ENCODE assay signal across 22 mouse cellular contexts in the genomic region with DNA sequence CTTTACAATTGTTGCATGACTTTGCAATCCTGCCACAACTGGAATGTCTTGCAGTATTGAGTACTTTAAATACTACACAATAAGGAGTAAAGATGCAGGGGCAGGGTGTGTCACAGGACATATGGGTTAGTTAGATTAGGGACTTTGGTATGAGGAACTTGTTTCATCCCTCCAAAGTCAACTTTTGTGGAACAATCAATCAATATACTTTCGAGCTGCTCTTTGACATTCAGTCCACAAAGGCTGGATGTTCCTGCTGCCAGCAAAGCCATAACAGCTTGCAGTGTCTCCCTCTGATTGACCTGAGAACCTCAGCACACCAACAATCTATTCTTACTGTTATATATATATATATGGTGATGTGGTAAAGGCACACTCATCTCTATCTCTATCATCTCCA.
DNase-seq lines count a peak whose midpoint lies in the region; ATAC-seq lines count a peak whose summit lies in the region.
"Had no signal": no experiment of that assay in that cellular context is flagged by ENCODE, and none has a peak within 500 bp of the region (broad histone marks: within the 10 kb centered on the region; RNA-seq: fewer than 3 reads in every experiment).

No protein-coding gene starts in this region.

- no peak overlapping the region for H3K9ac ChIP-seq in liver, embryonic 16.5 days (ENCODE audit: low read depth, low read length)
- no peak overlapping the region for H3K9ac ChIP-seq in liver, embryonic 12.5 days
- H3K9ac ChIP-seq: embryonic facial prominence, embryonic 13.5 days; embryonic facial prominence, embryonic 15.5 days; forebrain, embryonic 12.5 days had no signal

- H3K4me1 ChIP-seq in liver, embryonic 16.5 days (ENCODE audit: control insufficient read depth, low read depth, low read length) = no peaks in the 10 kb centered on the region
- no peaks in the 10 kb centered on the region for H3K4me1 ChIP-seq in liver, embryonic 12.5 days
- H3K4me1 ChIP-seq: embryonic facial prominence, embryonic 13.5 days; embryonic facial prominence, embryonic 15.5 days; forebrain, embryonic 10.5 days; forebrain, embryonic 12.5 days had no signal

- ATAC-seq in liver, embryonic 16.5 days (ENCODE audit: low read depth) = peak; percentile 48; the same call in 1 of the 2 replicates
- ATAC-seq in liver, embryonic 12.5 days = no peak
- ATAC-seq: forebrain, embryonic 14.5 days; forebrain, embryonic 16.5 days had no signal

- no peak overlapping the region for H3K27ac ChIP-seq in liver, embryonic 16.5 days (ENCODE audit: low read length)
- no peak overlapping the region for H3K27ac ChIP-seq in liver, embryonic 12.5 days
- H3K27ac ChIP-seq: embryonic facial prominence, embryonic 13.5 days; embryonic facial prominence, embryonic 15.5 days; forebrain, embryonic 10.5 days; forebrain, embryonic 12.5 days had no signal

- no peak overlapping the region for H3K4me2 ChIP-seq in liver, embryonic 16.5 days (ENCODE audit: low read depth, low read length)
- H3K4me2 ChIP-seq in liver, embryonic 12.5 days = no peak overlapping the region
- H3K4me2 ChIP-seq: embryonic facial prominence, embryonic 13.5 days; embryonic facial prominence, embryonic 15.5 days; forebrain, embryonic 12.5 days had no signal

- H3K36me3 ChIP-seq in liver, embryonic 16.5 days (ENCODE audit: control insufficient read depth, insufficient read depth) = no peaks in the 10 kb centered on the region
- H3K36me3 ChIP-seq in liver, embryonic 12.5 days = no peaks in the 10 kb centered on the region
- H3K36me3 ChIP-seq: embryonic facial prominence, embryonic 13.5 days; embryonic facial prominence, embryonic 15.5 days; forebrain, embryonic 10.5 days; forebrain, embryonic 12.5 days had no signal

- H3K9me3 ChIP-seq in liver, embryonic 16.5 days (replicated peaks; ENCODE audit: control insufficient read depth, low read length) = no peaks in the 10 kb centered on the region
- no peaks in the 10 kb centered on the region for H3K9me3 ChIP-seq in liver, embryonic 12.5 days (replicated peaks)
- H3K9me3 ChIP-seq: embryonic facial prominence, embryonic 13.5 days; embryonic facial prominence, embryonic 15.5 days; forebrain, embryonic 10.5 days; forebrain, embryonic 12.5 days had no signal

- WGBS in liver, embryonic 16.5 days (ENCODE audit: insufficient replicate concordance) = 14% methylated on average over 1 of the region's 1 CpGs
- 29% methylated on average over 1 of the region's 1 CpGs for WGBS in liver, embryonic 12.5 days (ENCODE audit: insufficient replicate concordance)

- DNase-seq in R1 (ENCODE audit: low read depth, low spot score) (peak; percentile 9), ZHBTc4 (ENCODE audit: low read depth, low spot score) (peak; percentile 5)
- DNase-seq in kidney, postnatal 10 days = no peak
- DNase-seq: adrenal gland, adult 2 months; adrenal gland, postnatal 10 days; adrenal gland, postnatal 25 days; cerebellum, adult 11 months; cerebellum, adult 18-20 months; cerebellum, adult 8-10 months; cerebellum, adult 9-11 months; cerebellum, postnatal 14 days; cerebellum, postnatal 36 days; embryo, embryonic 11 days had no signal

- H3K4me3 ChIP-seq in liver, embryonic 16.5 days (ENCODE audit: low read depth, low read length) = no peak overlapping the region
- no peak overlapping the region for H3K4me3 ChIP-seq in liver, embryonic 12.5 days
- H3K4me3 ChIP-seq: embryonic facial prominence, embryonic 13.5 days; embryonic facial prominence, embryonic 15.5 days; erythroblast, embryonic 14.5 days; forebrain, embryonic 10.5 days; forebrain, embryonic 12.5 days had no signal

- no peaks in the 10 kb centered on the region for H3K27me3 ChIP-seq in liver, embryonic 16.5 days (ENCODE audit: control insufficient read depth, insufficient read depth, low read depth, low read length)
- no peaks in the 10 kb centered on the region for H3K27me3 ChIP-seq in liver, embryonic 12.5 days (replicated peaks)
- H3K27me3 ChIP-seq: embryonic facial prominence, embryonic 13.5 days; embryonic facial prominence, embryonic 15.5 days; forebrain, embryonic 12.5 days had no signal
